Mouse (Mus musculus): ENCODE results near the gene Esp4. TPM values are rescaled to one million over a fixed set of nuclear protein-coding genes. Genes with fewer than 3 reads are reported as not detected.
"Not testable (repeated sequence)": the region's sequence is repeated elsewhere in the genome, so short reads cannot be mapped to it uniquely, and the experiment has no call there.

Esp4 gene
- polyA plus RNA-seq (2015; fragmentation: Nextera tagmentation; extraction: Ambion mirVana) = not detected in 2 replicates

DNA sequence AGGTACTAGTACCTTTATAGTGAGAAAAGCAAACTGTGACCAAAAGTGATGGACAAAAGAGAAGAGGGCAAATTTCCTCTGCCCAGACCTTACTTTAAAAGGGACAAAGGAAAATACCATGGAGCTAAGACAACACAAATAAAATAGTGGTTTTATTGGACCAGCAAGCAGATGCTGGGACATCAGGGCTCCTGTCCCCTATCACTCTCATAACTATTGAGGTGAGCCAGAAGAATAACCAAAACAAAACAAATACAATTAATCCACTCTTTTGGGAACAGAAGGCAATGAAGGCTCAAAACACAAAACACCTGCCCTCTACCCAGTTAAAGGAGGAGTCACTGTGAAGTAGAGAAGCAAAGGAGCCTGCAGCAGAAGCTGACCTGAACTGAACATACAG is at the start of gene Esp4:
Gene Esp4 (plus strand): TSS at position 301 of the 400 bp plus-strand sequence.
- Histone ChIP-seq H3K9ac (replicated peaks) (no peak within 1 kb of the TSS), H3K27me3 (replicated peaks) (no peaks in the 10 kb centered on the region), H3K4me1 (no peaks in the 10 kb centered on the region), H3K36me3 (no peaks in the 10 kb centered on the region), H3K9me3 (replicated peaks) (no peaks in the 10 kb centered on the region), H3K27ac (replicated peaks) (no peak within 1 kb of the TSS), H3K4me3 (replicated peaks) (no peak within 1 kb of the TSS), H3K4me2 (no peak within 1 kb of the TSS)
- no peak for ATAC-seq (ENCODE audit: low FRiP score)

DNA sequence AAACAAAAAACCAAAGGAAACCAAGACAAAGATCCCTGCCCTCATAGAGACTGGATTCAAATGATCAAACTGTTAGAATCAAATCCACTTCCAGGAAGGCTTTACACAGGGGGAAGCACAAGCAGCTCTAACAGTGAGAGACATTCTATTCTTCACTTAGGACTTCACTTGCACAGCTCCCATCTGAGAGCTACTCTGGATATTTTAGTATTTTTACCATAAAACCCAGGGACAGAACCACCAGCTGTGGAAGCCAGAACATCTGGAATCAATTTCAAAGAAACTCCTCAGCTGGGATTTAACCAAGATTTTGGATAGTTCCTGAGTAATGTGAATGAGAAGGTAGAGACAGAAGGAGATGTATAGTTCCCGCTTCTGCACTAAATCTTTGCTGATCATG is 44.9 kb upstream of the Esp4 start:
- Histone ChIP-seq H3K4me2 (no peak overlapping the region), H3K9me3 (replicated peaks) (no peaks in the 10 kb centered on the region), H3K4me3 (replicated peaks) (no peak overlapping the region), H3K27ac (replicated peaks) (no peak overlapping the region), H3K4me1 (no peaks in the 10 kb centered on the region), H3K27me3 (replicated peaks) (no peaks in the 10 kb centered on the region), H3K36me3 (no peaks in the 10 kb centered on the region), H3K9ac (replicated peaks) (no peak overlapping the region)
- WGBS = 84% methylated on average over 1 of the region's 1 CpGs
- ATAC-seq (ENCODE audit: low FRiP score) = no peak

DNA sequence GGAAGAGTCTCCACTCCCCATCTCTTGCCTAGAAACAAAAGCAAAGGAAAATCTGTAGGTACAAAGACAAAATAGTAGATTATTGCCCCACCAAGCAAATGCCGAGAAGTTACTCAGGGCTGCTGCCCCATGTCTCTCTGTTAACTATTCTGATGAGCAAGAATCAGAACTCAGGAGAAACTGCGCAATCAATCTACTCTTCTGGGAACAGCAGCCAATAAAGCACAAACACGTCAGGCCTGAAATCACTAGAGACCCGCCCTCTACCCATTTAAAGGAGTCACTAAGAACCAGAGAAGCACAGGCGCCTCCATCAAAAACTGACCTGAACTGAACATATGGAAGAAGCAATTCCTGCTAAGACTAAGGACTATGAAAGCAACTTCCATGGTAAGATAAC is 37.2 kb upstream of the Esp4 start, which contains the start of gene Esp6:
Gene Esp6 (plus strand): TSS at position 301 of the 400 bp plus-strand sequence.
- 88% methylated on average over 5 of the region's 5 CpGs for WGBS
- Histone ChIP-seq H3K4me3 (replicated peaks) (no peak within 1 kb of the TSS), H3K4me1 (no peaks in the 10 kb centered on the region), H3K9ac (replicated peaks) (no peak within 1 kb of the TSS), H3K36me3 (no peaks in the 10 kb centered on the region), H3K4me2 (no peak within 1 kb of the TSS), H3K9me3 (replicated peaks) (no peaks in the 10 kb centered on the region), H3K27ac (replicated peaks) (no peak within 1 kb of the TSS), H3K27me3 (replicated peaks) (no peaks in the 10 kb centered on the region)
- no peak for ATAC-seq (ENCODE audit: low FRiP score)

DNA sequence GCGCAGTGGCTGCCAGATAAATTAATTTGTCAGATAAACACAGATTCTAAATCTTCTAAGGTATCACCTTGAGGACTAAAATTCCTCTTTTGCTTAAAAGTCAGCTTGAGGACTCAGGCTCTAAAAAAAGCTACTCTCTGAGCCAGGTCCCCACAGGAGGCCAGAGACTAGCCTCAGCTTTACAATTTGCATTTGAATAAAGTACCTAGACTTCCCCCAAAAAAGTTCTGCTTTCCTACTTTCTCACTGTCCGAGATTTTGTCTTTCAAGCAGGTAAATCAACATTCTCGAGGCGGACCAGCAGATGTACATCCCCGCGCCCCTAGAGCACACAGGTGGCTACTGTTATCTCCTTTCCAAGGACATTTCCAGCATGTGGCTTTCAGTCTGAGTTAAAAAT is 14.5 kb upstream of the Esp4 start:
- H3K9ac ChIP-seq (replicated peaks); H3K27ac ChIP-seq (replicated peaks); H3K9me3 ChIP-seq (replicated peaks); ATAC-seq (ENCODE audit: low FRiP score); H3K4me2 ChIP-seq; H3K4me1 ChIP-seq; H3K36me3 ChIP-seq; H3K27me3 ChIP-seq (replicated peaks); H3K4me3 ChIP-seq (replicated peaks): not testable (repeated sequence)
- WGBS = 49% methylated on average over 6 of the region's 6 CpGs

DNA sequence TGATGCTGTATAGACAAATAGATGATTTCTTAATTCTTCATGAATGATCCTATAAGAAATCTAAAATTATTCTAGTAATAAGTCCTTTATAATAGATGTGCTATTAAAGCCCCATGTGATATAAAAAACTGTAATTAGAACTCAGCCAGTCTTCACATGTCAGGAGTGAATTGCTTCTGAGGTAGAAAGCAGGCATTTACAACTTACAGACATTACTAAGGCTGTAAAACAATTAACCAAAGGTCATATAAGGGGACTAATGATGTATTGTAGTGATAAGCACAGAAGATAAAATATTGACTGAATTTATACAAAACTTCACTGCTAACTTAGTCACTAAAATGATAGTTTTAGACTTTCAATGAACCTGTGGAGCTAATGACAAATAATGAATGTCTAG is 7.1 kb upstream of the Esp4 start:
- Histone ChIP-seq H3K9ac (replicated peaks) (no peak overlapping the region), H3K4me2 (no peak overlapping the region), H3K9me3 (replicated peaks) (no peaks in the 10 kb centered on the region), H3K27ac (replicated peaks) (no peak overlapping the region), H3K4me3 (replicated peaks) (no peak overlapping the region), H3K4me1 (no peaks in the 10 kb centered on the region), H3K27me3 (replicated peaks) (no peaks in the 10 kb centered on the region), H3K36me3 (no peaks in the 10 kb centered on the region)
- ATAC-seq (ENCODE audit: low FRiP score) = no peak

DNA sequence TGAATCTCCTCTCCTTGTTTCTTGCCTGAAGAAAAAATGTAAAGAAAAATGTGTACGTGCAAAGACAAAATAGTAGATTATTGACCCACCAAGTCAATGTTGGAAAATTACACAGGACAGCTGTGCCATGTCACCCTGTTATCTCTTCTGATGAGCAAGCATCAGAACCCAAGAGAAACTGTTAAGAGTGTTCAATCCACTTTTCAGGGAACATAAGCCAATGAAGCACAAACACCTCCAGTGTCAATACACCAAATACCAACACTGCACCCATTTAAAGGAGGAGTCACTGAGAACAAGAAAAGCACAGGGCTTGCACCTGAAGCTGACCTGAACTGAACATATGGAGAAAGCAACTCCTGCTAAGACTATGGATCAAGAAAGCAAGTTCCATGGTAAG is 33.4 kb downstream of the Esp4 start, which contains the start of gene Esp3:
Gene Esp3 (plus strand): TSS at position 301 of the 400 bp plus-strand sequence.
- WGBS = 89% methylated on average over 1 of the region's 1 CpGs
- H3K4me1 ChIP-seq; H3K9me3 ChIP-seq (replicated peaks); ATAC-seq (ENCODE audit: low FRiP score); H3K9ac ChIP-seq (replicated peaks); H3K27me3 ChIP-seq (replicated peaks); H3K36me3 ChIP-seq; H3K4me2 ChIP-seq; H3K4me3 ChIP-seq (replicated peaks); H3K27ac ChIP-seq (replicated peaks): not testable (repeated sequence)

Other genes starting within 250 kb of the Esp4 start
- gene Esp8, start 78.6 kb upstream of the Esp4 start, polyA plus RNA-seq (2015; fragmentation: Nextera tagmentation; extraction: Ambion mirVana) = 0.32 TPM in 1 of 2 replicates, not detected in the other
- gene Esp6, start 37.1 kb upstream of the Esp4 start, polyA plus RNA-seq (2015; fragmentation: Nextera tagmentation; extraction: Ambion mirVana) = not detected in 2 replicates
- gene Esp3, start 33.5 kb downstream of the Esp4 start, polyA plus RNA-seq (2015; fragmentation: Nextera tagmentation; extraction: Ambion mirVana) = not detected in 2 replicates
- not detected in 2 replicates for gene Esp1, start 128.5 kb downstream of the Esp4 start, polyA plus RNA-seq (2015; fragmentation: Nextera tagmentation; extraction: Ambion mirVana)
- not detected in 2 replicates for gene Crisp2, start 208.4 kb downstream of the Esp4 start, polyA plus RNA-seq (2015; fragmentation: Nextera tagmentation; extraction: Ambion mirVana)
- 0.18 and 0.42 TPM in 2 replicates for gene Rhag, start 212.5 kb downstream of the Esp4 start, polyA plus RNA-seq (2015; fragmentation: Nextera tagmentation; extraction: Ambion mirVana)